Mouse (Mus musculus) ES-Bruce4 (cell line): ENCODE results near the gene Ptprq. TPM values are rescaled to one million over a fixed set of nuclear protein-coding genes. Genes with fewer than 3 reads are reported as not detected.

Experiments used
- H3K27ac ChIP-seq: 2 replicates; pipeline ENCODE4 v1.5.1; 2012; ENCODE audit warnings: low read length, inconsistent platforms; ENCODE audit not compliant: insufficient read depth
- H3K27me3 ChIP-seq: 2 replicates; pipeline ENCODE4 v1.6.1; 2012; ENCODE audit warnings: mild to moderate bottlenecking, low read length, inconsistent platforms; ENCODE audit not compliant: control insufficient read depth, poor library complexity, insufficient read depth, severe bottlenecking
- H3K36me3 ChIP-seq: 2 replicates; pipeline ENCODE4 v1.6.1; 2012; ENCODE audit warnings: inconsistent platforms, mild to moderate bottlenecking, low read length, moderate library complexity; ENCODE audit not compliant: control insufficient read depth, poor library complexity, insufficient read depth, severe bottlenecking
- H3K4me1 ChIP-seq: one replicate; pipeline ENCODE4 v1.8.1; 2011; ENCODE audit warnings: low read length; ENCODE audit not compliant: control insufficient read depth, insufficient read depth
- H3K4me3 ChIP-seq: 2 replicates; pipeline ENCODE4 v1.5.1; 2011; ENCODE audit warnings: low read depth, mild to moderate bottlenecking, low read length
- H3K9ac ChIP-seq: 2 replicates; pipeline ENCODE4 v1.6.1; 2012; ENCODE audit warnings: low read depth, mild to moderate bottlenecking, inconsistent platforms; ENCODE audit not compliant: poor library complexity, severe bottlenecking
- H3K9me3 ChIP-seq: replicated peaks from 2 replicates; pipeline ENCODE4 v1.6.1; 2012; ENCODE audit warnings: mild to moderate bottlenecking, low read length, inconsistent platforms; ENCODE audit not compliant: control insufficient read depth, poor library complexity, insufficient read depth, severe bottlenecking
- CTCF ChIP-seq: IDR thresholded peaks from one replicate; pipeline ENCODE4 v1.8.1; 2011; ENCODE audit warnings: low read depth, low read length
- EP300 ChIP-seq: IDR thresholded peaks from 2 replicates; pipeline ENCODE4 v1.6.1; 2011; ENCODE audit warnings: low read depth, low read length; ENCODE audit not compliant: insufficient read depth
- POLR2A ChIP-seq: IDR thresholded peaks from one replicate; pipeline ENCODE4 v1.8.1; 2011; ENCODE audit warnings: low read length; ENCODE audit not compliant: insufficient read depth
- polyA plus RNA-seq: library from polyadenylated mRNA; stranded (reverse); fragments of >200 nt; gene quantifications from 2 replicates; pipeline ENCODE4 v1.2.4, GENCODE M21; 2011; ENCODE audit warnings: low read depth; ENCODE audit not compliant: missing spikeins, insufficient read depth, insufficient read length

The Ptprq gene
- polyA plus RNA-seq, 1 experiment, result not detected

GRCm38 (mm10) chr10:107493580-107494474, 226.0 kb downstream of the Ptprq start:
- Histone ChIP-seq H3K36me3 (no peaks in the 10 kb centered on the region), H3K27ac (no peak overlapping the region), H3K4me1 (no peaks in the 10 kb centered on the region), H3K9ac (no peak overlapping the region), H3K4me3 (no peak overlapping the region), H3K9me3 (no peaks in the 10 kb centered on the region), H3K27me3 (no peaks in the 10 kb centered on the region)
- no peak for TF ChIP-seq POLR2A
- no peak for TF ChIP-seq CTCF
- TF ChIP-seq EP300, result no peak

DNA sequence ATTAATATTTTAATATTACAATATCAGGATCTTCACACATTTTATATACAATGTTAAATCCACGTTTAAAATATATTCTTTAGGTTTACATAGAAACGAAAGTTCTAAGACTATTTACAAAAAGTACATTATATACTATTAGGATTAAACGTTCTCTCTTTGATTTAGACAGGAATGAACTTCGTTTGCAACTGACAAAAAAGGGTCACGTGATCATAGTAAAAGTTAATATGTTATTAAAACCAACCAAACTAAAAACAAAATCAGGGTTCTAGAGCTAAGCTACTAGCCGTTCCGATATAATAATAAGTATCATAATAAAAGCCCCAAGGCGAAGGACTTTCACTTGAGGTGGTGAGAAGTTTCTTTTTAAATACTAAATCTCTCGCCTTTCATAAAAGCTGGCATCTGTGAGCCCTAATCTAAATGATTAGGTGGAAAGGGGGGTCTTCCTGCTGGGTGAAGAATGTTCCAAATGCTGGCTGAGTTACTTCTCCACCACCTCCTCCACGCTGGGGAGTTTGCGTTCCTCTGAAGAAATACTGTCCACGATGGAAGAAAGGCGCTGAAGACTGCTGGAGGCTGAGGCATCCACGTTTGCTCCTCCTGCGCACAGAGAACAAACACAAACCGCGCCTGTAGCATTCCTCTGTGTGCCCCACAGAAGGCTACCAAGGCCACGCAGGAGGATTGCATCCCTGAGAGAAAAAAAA, 226.8 kb downstream of the Ptprq start:
- Histone ChIP-seq H3K9me3 (no peaks in the 10 kb centered on the region), H3K9ac (0 out of 2 replicates have a peak overlapping the region, but pooled peaks have one; percentile 11), H3K36me3 (no peaks in the 10 kb centered on the region), H3K4me3 (no peak overlapping the region), H3K4me1 (no peaks in the 10 kb centered on the region), H3K27ac (no peak overlapping the region), H3K27me3 (no peaks in the 10 kb centered on the region)
- TF ChIP-seq POLR2A, result no peak
- no peak for TF ChIP-seq EP300
- no peak for TF ChIP-seq CTCF

DNA sequence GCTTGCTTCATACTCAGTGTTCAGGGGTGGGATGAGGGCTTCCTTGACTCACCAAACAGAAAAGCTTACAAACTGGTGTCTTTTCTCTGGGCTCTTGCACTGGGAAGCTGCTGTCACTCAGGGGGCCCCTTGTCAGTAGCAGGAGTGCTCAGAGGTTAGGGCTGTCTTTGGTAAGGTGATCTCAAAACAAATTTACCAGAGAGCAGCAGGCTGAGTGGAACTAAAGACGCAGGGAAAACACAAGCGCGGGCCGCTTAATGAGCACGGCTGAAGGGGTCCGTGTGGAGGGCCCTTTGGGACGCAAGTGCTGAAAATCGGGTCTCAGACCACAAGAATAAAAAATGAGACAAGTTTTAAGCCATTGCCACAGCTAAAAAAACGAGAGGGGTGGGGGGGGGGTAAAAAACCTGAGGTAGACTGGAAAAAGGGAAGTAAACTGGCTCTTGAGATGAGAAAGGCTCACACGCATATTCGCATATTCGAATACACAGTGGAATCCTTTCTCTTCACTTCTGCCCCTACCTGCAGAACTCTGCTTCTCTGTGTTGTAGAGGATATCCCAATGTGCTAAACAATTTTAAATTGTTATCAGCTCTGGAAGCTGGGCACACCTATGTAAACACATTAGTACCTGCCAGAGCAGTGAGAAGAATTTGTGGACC, 231.1 kb downstream of the Ptprq start:
- Histone ChIP-seq H3K4me3 (no peak overlapping the region), H3K27ac (no peak overlapping the region), H3K9ac (no peak overlapping the region), H3K36me3 (no peaks in the 10 kb centered on the region), H3K4me1 (no peaks in the 10 kb centered on the region), H3K27me3 (no peaks in the 10 kb centered on the region), H3K9me3 (no peaks in the 10 kb centered on the region)
- no peak for TF ChIP-seq EP300
- no peak for TF ChIP-seq POLR2A
- TF ChIP-seq CTCF, result no peak

DNA sequence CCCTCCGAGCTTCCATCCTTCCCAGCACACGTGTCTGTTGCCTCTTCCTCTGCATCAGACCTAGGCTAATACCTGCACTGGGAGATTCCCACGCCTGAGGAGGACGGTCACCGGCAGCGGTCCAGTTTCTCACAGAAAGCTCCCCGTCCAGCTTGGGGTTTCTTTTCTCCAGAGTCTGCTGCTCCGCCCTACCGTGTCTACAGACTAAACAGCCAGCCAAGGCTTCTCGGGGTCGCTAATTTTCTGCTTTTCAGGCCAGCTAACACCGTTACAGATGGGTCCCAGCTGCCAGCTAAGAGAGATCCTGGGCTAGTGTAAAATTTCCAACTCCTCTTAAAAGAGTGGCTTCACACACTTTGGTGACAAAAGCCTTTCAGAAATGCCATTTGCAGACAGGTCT, 233.1 kb downstream of the Ptprq start:
- Histone ChIP-seq H3K4me1 (no peaks in the 10 kb centered on the region), H3K9ac (no peak overlapping the region), H3K9me3 (no peaks in the 10 kb centered on the region), H3K4me3 (no peak overlapping the region), H3K36me3 (no peaks in the 10 kb centered on the region), H3K27ac (no peak overlapping the region), H3K27me3 (no peaks in the 10 kb centered on the region)
- TF ChIP-seq EP300 (no peak), CTCF (no peak), POLR2A (no peak)

- Histone ChIP-seq H3K36me3 (no peaks in the 10 kb centered on the region), H3K4me1 (no peaks in the 10 kb centered on the region), H3K27me3 (no peaks in the 10 kb centered on the region), H3K9me3 (no peaks in the 10 kb centered on the region), H3K4me3 (no peak within 1 kb of the TSS), H3K9ac (no peak within 1 kb of the TSS), H3K27ac (no peak within 1 kb of the TSS)
- TF ChIP-seq EP300 (no peak), POLR2A (no peak)
Observed at GRCm38 (mm10) chr10:107485870-107486269, 234.0 kb downstream of the Ptprq start, which contains the start of gene Myf5. TSS of gene Myf5 (minus strand) at chr10:107486134.
